Mouse (Mus musculus): Measurements from ENCODE around the gene Cacnb2.

DNA sequence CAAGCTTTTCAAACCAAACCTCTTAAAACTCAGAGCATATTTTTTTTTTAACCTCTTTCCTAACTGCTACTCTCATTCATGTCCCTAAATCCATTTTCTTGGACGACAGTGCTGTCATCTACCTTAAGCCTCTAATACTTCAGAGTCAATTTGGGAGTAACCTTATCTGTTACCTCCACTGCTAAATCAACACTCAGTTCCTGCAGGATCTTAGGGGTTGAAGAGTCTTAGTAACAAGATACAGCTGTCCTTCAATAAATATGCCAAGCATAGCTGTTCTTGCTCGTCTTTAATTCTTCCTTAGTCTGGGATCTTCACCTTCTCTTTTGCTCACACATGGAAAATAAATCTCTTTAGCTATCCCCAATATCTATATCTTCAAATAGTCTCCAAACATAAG lies 34.9 kb upstream of the Cacnb2 start:
- TF ChIP-seq NANOG (IDR thresholded peaks at IDR 0.05; ENCODE audit: borderline replicate concordance, low read length) = no peak
- no peak for TF ChIP-seq CTCF (conservative IDR thresholded peaks at IDR 0.05; ENCODE audit: low read length)
- no peak for TF ChIP-seq POU5F1 (IDR thresholded peaks at IDR 0.05; ENCODE audit: borderline replicate concordance, low read length)

All from E14TG2a.4 (cell line).